Mouse (Mus musculus) E14TG2a.4 (cell line): Measurements from ENCODE around the gene Serpine1.

ENCODE experiments used
- CTCF ChIP-seq: conservative IDR thresholded peaks from 2 replicates; pipeline ENCODE4 v1.5.1; 2014; ENCODE audit warnings: low read length
- NANOG ChIP-seq: IDR thresholded peaks from 2 replicates; pipeline ENCODE4 v1.6.1; 2014; ENCODE audit warnings: borderline replicate concordance, low read length, mixed read lengths

GRCm38 (mm10) chr5:137106434-137106833 lies 34.4 kb upstream of the Serpine1 start:
- TF ChIP-seq CTCF (no peak), NANOG (no peak)
